Mouse (Mus musculus): ENCODE measurements around the gene Gpr3. TPM values are rescaled to one million over a fixed set of nuclear protein-coding genes. Genes with fewer than 3 reads are reported as not detected.
A peak's percentile ranks its signal among the peaks of the same experiment; 100 is the strongest.

Gene Gpr3
- polyA plus RNA-seq, 1 experiment = not detected

- no peak for TF ChIP-seq POLR2A (IDR thresholded peaks at IDR 0.05; ENCODE audit: borderline replicate concordance, low read depth, low read length)
- no peak for TF ChIP-seq CTCF (IDR thresholded peaks at IDR 0.05; ENCODE audit: low read depth, low read length)
- Histone ChIP-seq H3K4me1 (ENCODE audit: control insufficient read depth, insufficient read depth, low read length) (peaks cover 17% of the 10 kb centered on the region), H3K27ac (ENCODE audit: insufficient read depth, low read depth, low read length) (no peak overlapping the region), H3K4me3 (ENCODE audit: insufficient read depth, low read length) (no peak overlapping the region)
Observed at GRCm38 (mm10) chr4:133189396-133189795, 22.9 kb downstream of the Gpr3 start.

DNA sequence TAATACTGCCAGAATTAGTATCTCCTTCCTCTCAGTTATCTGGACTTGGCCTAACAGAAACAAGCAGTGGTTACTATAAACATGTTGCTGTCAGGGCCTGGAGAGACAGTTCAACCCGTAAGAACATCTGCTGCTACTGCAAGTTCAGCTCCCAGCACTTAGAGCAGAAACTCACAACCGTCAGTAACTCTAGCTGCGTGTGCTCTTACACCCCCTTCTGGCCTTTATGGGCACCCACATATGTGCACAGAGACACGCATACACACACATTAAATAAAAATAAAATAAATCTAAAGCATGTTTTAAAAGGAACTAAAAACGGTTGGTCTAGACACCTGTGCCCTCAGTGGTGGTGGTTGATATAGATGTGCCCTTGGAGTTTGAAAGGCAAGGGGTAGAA is 25.5 kb downstream of the Gpr3 start:
- Histone ChIP-seq H3K4me3 (ENCODE audit: insufficient read depth, low read length) (no peak overlapping the region), H3K27ac (ENCODE audit: insufficient read depth, low read depth, low read length) (no peak overlapping the region), H3K4me1 (ENCODE audit: control insufficient read depth, insufficient read depth, low read length) (peaks cover 40% of the 10 kb centered on the region)
- no peak for TF ChIP-seq CTCF (IDR thresholded peaks at IDR 0.05; ENCODE audit: low read depth, low read length)
- TF ChIP-seq POLR2A (IDR thresholded peaks at IDR 0.05; ENCODE audit: borderline replicate concordance, low read depth, low read length) = no peak

DNA sequence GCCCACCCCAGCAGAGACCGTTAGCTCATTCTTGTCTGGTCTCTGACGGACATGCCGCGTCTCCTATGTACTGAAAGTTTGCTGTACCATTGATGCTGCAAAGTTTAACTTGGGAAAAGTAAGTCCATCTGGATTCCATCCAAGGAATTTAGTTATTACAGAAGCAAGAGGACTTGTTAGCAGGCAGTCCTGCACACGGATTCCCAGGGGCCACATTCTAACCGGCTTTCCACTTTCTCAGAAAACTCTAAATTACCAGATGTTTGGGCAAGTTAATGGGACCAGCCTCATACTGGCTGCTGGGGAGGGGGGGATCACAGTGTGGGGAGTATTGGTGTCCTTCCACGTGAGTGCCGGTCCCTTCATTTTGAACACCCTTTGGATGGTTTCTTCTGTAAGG is 26.4 kb downstream of the Gpr3 start:
- H3K27ac ChIP-seq (ENCODE audit: insufficient read depth, low read depth, low read length) = no peak overlapping the region; the same call in 1 of the 2 replicates
- TF ChIP-seq CTCF (IDR thresholded peaks at IDR 0.05; ENCODE audit: low read depth, low read length) = no peak
- TF ChIP-seq POLR2A (IDR thresholded peaks at IDR 0.05; ENCODE audit: borderline replicate concordance, low read depth, low read length) = no peak
- H3K4me1 ChIP-seq (ENCODE audit: control insufficient read depth, insufficient read depth, low read length) = peaks cover 40% of the 10 kb centered on the region
- no peak overlapping the region for H3K4me3 ChIP-seq (ENCODE audit: insufficient read depth, low read length)

DNA sequence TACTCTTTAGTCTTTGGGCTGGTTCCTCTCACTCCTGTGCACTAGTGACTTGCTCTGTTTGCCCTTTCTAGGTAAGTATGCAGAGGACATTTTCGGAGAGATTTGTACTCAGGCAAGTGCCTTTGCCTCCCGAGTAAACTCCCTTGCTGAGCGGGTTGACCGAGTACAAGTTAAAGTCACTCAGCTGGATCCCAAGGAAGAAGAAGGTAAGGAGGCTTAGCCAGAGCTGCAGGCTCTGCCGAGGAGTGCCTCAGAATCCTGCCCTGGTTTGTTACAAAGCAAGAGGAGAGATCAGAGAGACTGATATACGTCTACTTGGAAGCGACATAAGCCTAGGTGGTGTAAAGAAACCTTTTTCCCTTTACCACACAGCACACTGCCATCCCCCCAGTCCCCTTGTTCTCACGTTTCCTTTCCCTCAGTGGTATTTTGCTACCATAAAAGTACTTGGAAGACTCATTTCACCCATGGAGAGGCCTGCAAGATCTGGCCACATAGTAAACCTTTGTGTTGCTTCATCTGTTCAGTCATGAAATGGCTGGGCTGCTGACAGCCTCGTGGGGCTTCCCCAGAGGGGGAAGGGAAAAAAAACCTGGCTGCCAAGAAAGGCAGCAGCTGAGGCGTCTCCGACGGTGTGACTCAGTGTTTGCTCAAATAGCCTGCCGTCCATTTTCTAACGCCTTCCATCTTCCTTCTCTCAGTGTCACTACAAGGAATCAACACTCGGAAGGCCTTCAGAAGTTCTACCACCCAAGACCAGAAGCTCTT is 27.3 kb downstream of the Gpr3 start:
- no peak overlapping the region for H3K4me3 ChIP-seq (ENCODE audit: insufficient read depth, low read length)
- H3K4me1 ChIP-seq (ENCODE audit: control insufficient read depth, insufficient read depth, low read length) = peaks cover 45% of the 10 kb centered on the region
- TF ChIP-seq CTCF (IDR thresholded peaks at IDR 0.05; ENCODE audit: low read depth, low read length) (no peak), POLR2A (IDR thresholded peaks at IDR 0.05; ENCODE audit: borderline replicate concordance, low read depth, low read length) (no peak)
- peak overlapping the region; percentile 38 for H3K27ac ChIP-seq (ENCODE audit: insufficient read depth, low read depth, low read length)

GRCm38 (mm10) chr4:133184031-133184897 is 28.1 kb downstream of the Gpr3 start:
- peaks cover 46% of the 10 kb centered on the region for H3K4me1 ChIP-seq (ENCODE audit: control insufficient read depth, insufficient read depth, low read length)
- H3K4me3 ChIP-seq (ENCODE audit: insufficient read depth, low read length) = no peak overlapping the region
- TF ChIP-seq POLR2A (IDR thresholded peaks at IDR 0.05; ENCODE audit: borderline replicate concordance, low read depth, low read length) (no peak), CTCF (IDR thresholded peaks at IDR 0.05; ENCODE audit: low read depth, low read length) (no peak)
- H3K27ac ChIP-seq (ENCODE audit: insufficient read depth, low read depth, low read length) = peak overlapping the region; percentile 38

DNA sequence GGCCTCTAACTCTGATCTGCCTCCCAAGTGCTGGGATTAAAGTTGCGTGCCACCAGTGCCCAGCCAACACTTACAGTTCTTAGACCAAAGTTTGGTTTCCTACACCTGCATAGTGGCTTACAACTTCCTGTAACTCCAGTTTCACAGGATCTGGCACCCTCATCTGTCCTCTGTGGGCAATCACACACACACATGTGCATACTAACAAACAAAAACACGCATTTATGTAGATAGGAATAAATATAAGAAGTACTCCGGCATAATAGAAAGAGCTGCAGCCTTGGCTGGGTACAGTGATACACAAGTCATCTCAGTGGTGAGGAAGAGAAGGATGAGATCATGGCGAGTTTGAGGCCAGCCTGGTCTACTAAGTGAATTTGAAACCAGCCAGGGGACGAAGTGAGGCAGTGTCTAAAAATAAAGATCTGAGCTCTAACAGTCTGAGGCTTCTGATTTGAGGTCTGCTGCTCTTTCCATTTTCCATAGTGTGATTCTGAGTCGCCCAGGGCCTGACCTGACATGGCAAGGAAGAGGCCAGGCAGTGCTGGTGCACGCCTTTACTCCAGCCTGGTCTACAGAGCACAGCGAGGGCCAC is 29.8 kb downstream of the Gpr3 start:
- TF ChIP-seq CTCF (IDR thresholded peaks at IDR 0.05; ENCODE audit: low read depth, low read length) (no peak), POLR2A (IDR thresholded peaks at IDR 0.05; ENCODE audit: borderline replicate concordance, low read depth, low read length) (no peak)
- H3K4me3 ChIP-seq (ENCODE audit: insufficient read depth, low read length) = no peak overlapping the region
- H3K27ac ChIP-seq (ENCODE audit: insufficient read depth, low read depth, low read length) = peak overlapping the region; percentile 36
- peaks cover 51% of the 10 kb centered on the region for H3K4me1 ChIP-seq (ENCODE audit: control insufficient read depth, insufficient read depth, low read length)

GRCm38 (mm10) chr4:133179258-133179657 is 33.1 kb downstream of the Gpr3 start:
- no peak for TF ChIP-seq CTCF (IDR thresholded peaks at IDR 0.05; ENCODE audit: low read depth, low read length)
- no peak for TF ChIP-seq POLR2A (IDR thresholded peaks at IDR 0.05; ENCODE audit: borderline replicate concordance, low read depth, low read length)
- no peak overlapping the region for H3K27ac ChIP-seq (ENCODE audit: insufficient read depth, low read depth, low read length)
- H3K4me1 ChIP-seq (ENCODE audit: control insufficient read depth, insufficient read depth, low read length) = peaks cover 50% of the 10 kb centered on the region
- H3K4me3 ChIP-seq (ENCODE audit: insufficient read depth, low read length) = no peak overlapping the region

DNA sequence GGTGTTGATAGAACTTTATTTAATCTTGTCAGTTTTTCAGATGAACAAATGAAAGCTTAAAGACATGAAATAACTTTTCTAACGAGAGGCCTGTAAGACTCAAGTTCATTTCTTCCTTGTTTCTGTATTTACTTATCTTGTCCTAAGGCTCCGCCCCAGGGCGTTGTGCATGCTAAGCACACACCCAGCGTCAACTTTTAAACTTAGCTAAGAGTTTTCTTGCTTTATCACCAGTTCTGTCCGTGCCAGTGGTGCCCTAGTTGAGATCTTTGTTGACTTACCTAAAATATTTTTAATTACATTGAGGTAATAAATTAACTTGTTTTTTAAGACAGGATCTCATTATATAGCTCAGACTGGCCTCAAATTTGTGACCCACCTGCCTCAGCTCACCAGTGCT is 34.0 kb downstream of the Gpr3 start:
- no peak for TF ChIP-seq POLR2A (IDR thresholded peaks at IDR 0.05; ENCODE audit: borderline replicate concordance, low read depth, low read length)
- no peak for TF ChIP-seq CTCF (IDR thresholded peaks at IDR 0.05; ENCODE audit: low read depth, low read length)
- Histone ChIP-seq H3K27ac (ENCODE audit: insufficient read depth, low read depth, low read length) (no peak overlapping the region), H3K4me3 (ENCODE audit: insufficient read depth, low read length) (no peak overlapping the region), H3K4me1 (ENCODE audit: control insufficient read depth, insufficient read depth, low read length) (peaks cover 48% of the 10 kb centered on the region)

- no peak overlapping the region for H3K27ac ChIP-seq (ENCODE audit: insufficient read depth, low read depth, low read length)
- no peak for TF ChIP-seq POLR2A (IDR thresholded peaks at IDR 0.05; ENCODE audit: borderline replicate concordance, low read depth, low read length)
- TF ChIP-seq CTCF (IDR thresholded peaks at IDR 0.05; ENCODE audit: low read depth, low read length) = no peak
- H3K4me1 ChIP-seq (ENCODE audit: control insufficient read depth, insufficient read depth, low read length) = peaks cover 45% of the 10 kb centered on the region
- no peak overlapping the region for H3K4me3 ChIP-seq (ENCODE audit: insufficient read depth, low read length)
Observed at GRCm38 (mm10) chr4:133176761-133177403, 35.5 kb downstream of the Gpr3 start.
